In genomic region chr4:82870931-82871330, GRCm38 (mm10) we compare ENCODE assay signal across 24 mouse cellular contexts. TPM values are rescaled to one million over a fixed set of nuclear protein-coding genes. Genes with fewer than 3 reads are reported as not detected.
DNase-seq lines count a peak whose midpoint lies in the region; ATAC-seq lines count a peak whose summit lies in the region.
"Had no signal": no experiment of that assay in that cellular context is flagged by ENCODE, and none has a peak within 500 bp of the region (broad histone marks: within the 10 kb centered on the region; RNA-seq: fewer than 3 reads in every experiment).

No protein-coding gene starts in this region.

- H3K4me3 ChIP-seq in kidney, embryonic 16.5 days (ENCODE audit: low read length), result no peak overlapping the region
- H3K4me3 ChIP-seq: embryonic facial prominence, embryonic 10.5 days; forebrain, embryonic 13.5 days; gastrocnemius, adult 2 months; heart, adult 2 months; heart, embryonic 15.5 days; hindbrain, embryonic 15.5 days had no signal

- peak; percentile 7 for DNase-seq in lung, postnatal 36 days
- DNase-seq in lung, postnatal 25 days (ENCODE audit: low spot score), result no peak
- DNase-seq in 416B (ENCODE audit: low read depth), result peak; percentile 77
- DNase-seq in left cerebral cortex, adult 9 months (ENCODE audit: low spot score in 2 of 2), result no peak
- DNase-seq in spleen, postnatal 36 days (ENCODE audit: low spot score in 2 of 2), result no peak
- DNase-seq: adrenal gland, adult 2 months; adrenal gland, postnatal 25 days; cerebellum, adult 2 months; cerebellum, postnatal 25 days; gastrocnemius, adult 2 months; gastrocnemius, postnatal 25 days; heart, adult 2 months; heart, postnatal 14 days; kidney, adult 11 months had no signal

- no peak overlapping the region for H3K27ac ChIP-seq in kidney, embryonic 16.5 days (ENCODE audit: low read length)
- H3K27ac ChIP-seq: embryonic facial prominence, embryonic 10.5 days; forebrain, embryonic 13.5 days; gastrocnemius, adult 2 months; heart, adult 2 months; heart, embryonic 15.5 days; hindbrain, embryonic 15.5 days had no signal

- no peak overlapping the region for H3K9ac ChIP-seq in kidney, embryonic 16.5 days (replicated peaks; ENCODE audit: low read length)
- H3K9ac ChIP-seq: forebrain, embryonic 13.5 days; heart, embryonic 15.5 days; hindbrain, embryonic 15.5 days had no signal

- H3K4me1 ChIP-seq in kidney, embryonic 16.5 days (ENCODE audit: insufficient read depth, low read length), result no peaks in the 10 kb centered on the region
- H3K4me1 ChIP-seq: hindbrain, embryonic 15.5 days had no signal

- H3K36me3 ChIP-seq in kidney, embryonic 16.5 days (ENCODE audit: insufficient read depth, low read length), result no peaks in the 10 kb centered on the region
- H3K36me3 ChIP-seq: embryonic facial prominence, embryonic 10.5 days; heart, embryonic 15.5 days; hindbrain, embryonic 15.5 days had no signal

- peak; percentile 93 to 99 for ATAC-seq in hematopoietic stem cell, adult 5-6 weeks (replicated peaks in 1 of 2; ENCODE audit: insufficient read depth in 1 of 2, low FRiP score in 2 of 2, low TSS enrichment in 1 of 2, low read depth in 1 of 2, poor library complexity in 2 of 2, severe bottlenecking in 2 of 2)
- ATAC-seq in kidney, embryonic 16.5 days (ENCODE audit: low FRiP score, low TSS enrichment), result no peak
- ATAC-seq: activated CD4-positive, CD25-positive, alpha-beta regulatory T cell, adult 4 months; forebrain, embryonic 13.5 days; Patski had no signal

- no peak overlapping the region for H3K4me2 ChIP-seq in kidney, embryonic 16.5 days (replicated peaks; ENCODE audit: low read depth, low read length)
- H3K4me2 ChIP-seq: forebrain, embryonic 13.5 days; heart, embryonic 11.5 days; heart, embryonic 15.5 days; hindbrain, embryonic 15.5 days had no signal

- H3K9me3 ChIP-seq in kidney, embryonic 16.5 days (ENCODE audit: low read length), result no peaks in the 10 kb centered on the region
- H3K9me3 ChIP-seq: embryonic facial prominence, embryonic 10.5 days; forebrain, embryonic 13.5 days; heart, embryonic 15.5 days; hindbrain, embryonic 15.5 days had no signal

- H3K27me3 ChIP-seq in kidney, embryonic 16.5 days (ENCODE audit: insufficient read depth, low read length), result no peaks in the 10 kb centered on the region
- H3K27me3 ChIP-seq: CH12.LX; forebrain, embryonic 13.5 days; heart, embryonic 15.5 days; hindbrain, embryonic 15.5 days; Patski had no signal

- WGBS in kidney, embryonic 16.5 days, result 68% methylated on average over 6 of the region's 6 CpGs

RNA-seq across cellular contexts. Expression of gene Zdhhc21, which starts 11.2 kb away (rescaled TPM):
- 18.4 and 18.5 TPM in 2 replicates for total RNA-seq in hematopoietic stem cell, adult 5-6 weeks (2017)
- polyA plus RNA-seq in kidney, embryonic 16.5 days (2015; fragmentation: Nextera tagmentation; extraction: Ambion mirVana), result 12.2 and 16.4 TPM in 2 replicates

RNA-seq across cellular contexts. Expression of gene Cer1, which starts 14.0 kb away (rescaled TPM):
- total RNA-seq in hematopoietic stem cell, adult 5-6 weeks (2017), result not detected in 2 replicates
- polyA plus RNA-seq in kidney, embryonic 16.5 days (2015; fragmentation: Nextera tagmentation; extraction: Ambion mirVana), result not detected in 2 replicates
- total RNA-seq: adrenal gland, adult 2 months; adrenal gland, postnatal 25 days; CH12.LX; gastrocnemius, adult 2 months; gastrocnemius, postnatal 25 days; heart, adult 2 months; heart, postnatal 14 days had no signal
- polyA plus RNA-seq: activated CD4-positive, CD25-positive, alpha-beta regulatory T cell, adult 4 months; adrenal gland, adult 2 months; cerebellum, adult 2 months; embryonic facial prominence, embryonic 10.5 days; heart, adult 2 months; heart, embryonic 11.5 days; heart, embryonic 15.5 days; hindbrain, embryonic 15.5 days; Patski had no signal

Comparison
In these comparisons a context has a peak if more than half of its experiments do, and no peak if none do; other contexts are left out.
1. DNase-seq: peak in lung, postnatal 36 days (single experiment) and 416B (single experiment); none in lung, postnatal 25 days (single experiment), left cerebral cortex, adult 9 months (0 of 2) and spleen, postnatal 36 days (0 of 2).